Mouse (Mus musculus) MEL (cell line): ENCODE data around the gene Siah1b. TPM values are rescaled to one million over a fixed set of nuclear protein-coding genes. Genes with fewer than 3 reads are reported as not detected.

Experiments used
- DNase-seq: peaks from one replicate; pipeline ENCODE4 v3.0.0; 2011; ENCODE audit warnings: low read depth, low spot score
- H3K27ac ChIP-seq: 2 replicates; pipeline ENCODE4 v1.5.1; 2012; ENCODE audit warnings: low read depth, mild to moderate bottlenecking, control low read depth, low read length, moderate library complexity; ENCODE audit not compliant: control insufficient read depth
- H3K27me3 ChIP-seq, 2 experiments: fragments of 150-350 bp in 1 of 2; sonication (generic) in 1 of 2; 2 replicates each; pipeline ENCODE4 v1.6.1; 2012; ENCODE audit warnings: low read length in 2 of 2, mild to moderate bottlenecking in 2 of 2, improper control_type of control experiment in 1 of 2, moderate library complexity in 1 of 2; ENCODE audit not compliant: insufficient read depth in 2 of 2, control insufficient read depth in 1 of 2
- H3K36me3 ChIP-seq, 2 experiments: 2 replicates each; pipeline ENCODE4 v1.6.1; 2012 to 2014; ENCODE audit warnings: low read length in 2 of 2, improper control_type of control experiment in 1 of 2, inconsistent platforms in 1 of 2, mild to moderate bottlenecking in 1 of 2; ENCODE audit not compliant: insufficient read depth in 2 of 2, control insufficient read depth in 1 of 2
- H3K4me1 ChIP-seq, 2 experiments: fragments of 150-350 bp in 1 of 2; sonication (generic) in 1 of 2; 2 replicates each; pipeline ENCODE4 v1.6.1; 2012; ENCODE audit warnings: low read length in 2 of 2, improper control_type of control experiment in 1 of 2, mild to moderate bottlenecking in 1 of 2; ENCODE audit not compliant: insufficient read depth in 2 of 2, control insufficient read depth in 1 of 2
- H3K4me3 ChIP-seq, 2 experiments: fragments of 150-350 bp in 1 of 2; sonication (generic) in 1 of 2; 2 replicates each; pipeline ENCODE4 v1.5.1; 2012; ENCODE audit warnings: low read depth in 2 of 2, low read length in 2 of 2, mild to moderate bottlenecking in 2 of 2, moderate library complexity in 2 of 2, control low read depth in 1 of 2, improper control_type of control experiment in 1 of 2; ENCODE audit not compliant: control insufficient read depth in 1 of 2, insufficient read depth in 1 of 2
- H3K79me2 ChIP-seq: 2 replicates; pipeline ENCODE4 v1.6.1; 2012; ENCODE audit warnings: mild to moderate bottlenecking, low read length, moderate library complexity; ENCODE audit not compliant: control insufficient read depth, poor library complexity, insufficient read depth
- H3K9ac ChIP-seq: 2 replicates; pipeline ENCODE4 v1.6.1; 2012; ENCODE audit warnings: low read depth, mild to moderate bottlenecking, control low read depth, low read length, moderate library complexity; ENCODE audit not compliant: control insufficient read depth, poor library complexity, severe bottlenecking
- H3K9me3 ChIP-seq: fragments of 150-350 bp; sonication (generic); replicated peaks from 2 replicates; pipeline ENCODE4 v1.6.1; 2012; ENCODE audit warnings: mild to moderate bottlenecking, low read length, improper control_type of control experiment, moderate library complexity; ENCODE audit not compliant: insufficient read depth
- EP300 ChIP-seq, 2 experiments: IDR thresholded peaks; 2 replicates each; pipeline ENCODE4 v1.6.1; 2011; ENCODE audit warnings: improper control_type of control experiment in 2 of 2, low read length in 2 of 2, low read depth in 1 of 2, mild to moderate bottlenecking in 1 of 2
- ETS1 ChIP-seq: IDR thresholded peaks from 2 replicates; pipeline ENCODE4 v1.6.1; 2012; ENCODE audit warnings: low read depth, mild to moderate bottlenecking, inconsistent platforms, low read length, improper control_type of control experiment, moderate library complexity
- HCFC1 ChIP-seq: IDR thresholded peaks from 2 replicates; pipeline ENCODE4 v1.6.1; 2012; ENCODE audit warnings: low read depth, mild to moderate bottlenecking, inconsistent platforms, low read length, improper control_type of control experiment, moderate library complexity
- JUND ChIP-seq: IDR thresholded peaks from 2 replicates; pipeline ENCODE4 v1.6.1; 2011; ENCODE audit warnings: low read depth, mild to moderate bottlenecking, improper control_type of control experiment, low read length
- KAT2A ChIP-seq: conservative IDR thresholded peaks from 2 replicates; pipeline ENCODE4 v1.6.1; 2012; ENCODE audit warnings: low read depth, low read length, improper control_type of control experiment, inconsistent platforms
- MAFK ChIP-seq: IDR thresholded peaks from 2 replicates; pipeline ENCODE4 v1.6.1; 2011; ENCODE audit warnings: low read depth, mild to moderate bottlenecking, low read length, improper control_type of control experiment, borderline replicate concordance
- MEF2A ChIP-seq: IDR thresholded peaks from 2 replicates; pipeline ENCODE4 v1.6.1; 2014; ENCODE audit warnings: low read depth, mild to moderate bottlenecking, inconsistent platforms, low read length, improper control_type of control experiment; ENCODE audit not compliant: poor library complexity, insufficient replicate concordance, severe bottlenecking; ENCODE audit errors: extremely low read depth
- MXI1 ChIP-seq: IDR thresholded peaks from 2 replicates; pipeline ENCODE4 v1.6.1; 2011; ENCODE audit warnings: mild to moderate bottlenecking, low read depth, low read length, improper control_type of control experiment
- MYB ChIP-seq: IDR thresholded peaks from 2 replicates; pipeline ENCODE4 v1.6.1; 2011; ENCODE audit warnings: mild to moderate bottlenecking, low read depth, low read length, improper control_type of control experiment
- MYC ChIP-seq: IDR thresholded peaks from 2 replicates; pipeline ENCODE4 v1.6.1; 2011; ENCODE audit warnings: low read depth, mild to moderate bottlenecking, low read length, improper control_type of control experiment, moderate library complexity
- POLR2A ChIP-seq, 2 experiments: IDR thresholded peaks; 2 replicates each; pipeline ENCODE4 v1.6.1; 2011 to 2012; ENCODE audit warnings: low read length in 2 of 2, mild to moderate bottlenecking in 2 of 2, control low read depth in 1 of 2, improper control_type of control experiment in 1 of 2, low read depth in 1 of 2, moderate library complexity in 1 of 2; ENCODE audit not compliant: control insufficient read depth in 1 of 2, insufficient read depth in 1 of 2, poor library complexity in 1 of 2
- RCOR1 ChIP-seq: IDR thresholded peaks from 2 replicates; pipeline ENCODE4 v1.6.1; 2012; ENCODE audit warnings: low read depth, mild to moderate bottlenecking, inconsistent platforms, low read length, improper control_type of control experiment
- TAL1 ChIP-seq: IDR thresholded peaks from 2 replicates; pipeline ENCODE4 v1.6.1; 2012; ENCODE audit warnings: mild to moderate bottlenecking, inconsistent platforms, low read length, moderate library complexity, mixed read lengths
- TBP ChIP-seq: IDR thresholded peaks from 2 replicates; pipeline ENCODE4 v1.8.0; 2011; ENCODE audit warnings: low read depth, low read length, improper control_type of control experiment
- UBTF ChIP-seq: IDR thresholded peaks from 2 replicates; pipeline ENCODE4 v1.6.1; 2012; ENCODE audit warnings: low read depth, mild to moderate bottlenecking, inconsistent platforms, low read length, improper control_type of control experiment, moderate library complexity, borderline replicate concordance; ENCODE audit not compliant: insufficient read depth
- USF1 ChIP-seq: IDR thresholded peaks from 2 replicates; pipeline ENCODE4 v1.6.1; 2014; ENCODE audit warnings: low read depth, mild to moderate bottlenecking, inconsistent platforms, low read length, improper control_type of control experiment, moderate library complexity
- ZC3H11A ChIP-seq: IDR thresholded peaks from 2 replicates; pipeline ENCODE4 v1.6.1; 2012; ENCODE audit warnings: low read depth, mild to moderate bottlenecking, inconsistent platforms, low read length, improper control_type of control experiment
- polyA plus RNA-seq, 2 experiments: library from polyadenylated mRNA; stranded (reverse) in 1 of 2; unstranded in 1 of 2; fragments of >175 nt in 1 of 2; fragments of >200 nt in 1 of 2; gene quantifications; 2 replicates each; pipeline versions ENCODE4 v1.2.1 to v1.2.4; 2012; ENCODE audit warnings: low replicate concordance in 2 of 2, low read depth in 1 of 2; ENCODE audit not compliant: insufficient read length in 2 of 2, insufficient read depth in 1 of 2, missing spikeins in 1 of 2
- total RNA-seq: library from RNA; depleted of rRNA; stranded (reverse); fragments of 300-350 nt; gene quantifications from 2 replicates; pipeline ENCODE4 v1.2.3, GENCODE M21; 2012

Gene Siah1b
- total and polyA plus RNA-seq, 3 experiments: 54.2 to 65.1 TPM; not detected in 1

GRCm38 (mm10) chrX:164038882-164039281 lies 37.4 kb downstream of the Siah1b start:
- no peaks in the 10 kb centered on the region for H3K9me3 ChIP-seq
- no peak overlapping the region for H3K27ac ChIP-seq
- no peaks in the 10 kb centered on the region for H3K79me2 ChIP-seq
- no peak overlapping the region for H3K4me3 ChIP-seq
- peaks cover 0 to 3% of the 10 kb centered on the region in 2 experiments; a peak in 1 of 4 replicates for H3K4me1 ChIP-seq
- no peak overlapping the region for H3K9ac ChIP-seq
- TF ChIP-seq RCOR1 (no peak), MEF2A (no peak), TBP (no peak), MXI1 (no peak), POLR2A (IDR thresholded peaks at IDR 0.05; ENCODE audit: control insufficient read depth in 1 of 2, insufficient read depth in 1 of 2, low read depth in 1 of 2, low read length in 2 of 2, poor library complexity in 1 of 2) (no peak), MYB (no peak), MYC (no peak)
- H3K27me3 ChIP-seq: no peaks in the 10 kb centered on the region
- peaks cover 0 to 3% of the 10 kb centered on the region in 2 experiments; a peak in 1 of 4 replicates for H3K36me3 ChIP-seq
- DNase-seq: no peak

GRCm38 (mm10) chrX:164035931-164036330 lies 40.4 kb downstream of the Siah1b start:
- H3K4me3 ChIP-seq: no peak overlapping the region
- TF ChIP-seq EP300 (IDR thresholded peaks at IDR 0.05; ENCODE audit: low read depth in 1 of 2, low read length in 2 of 2) (no peak), MAFK (no peak), ETS1 (no peak), USF1 (no peak)

GRCm38 (mm10) chrX:164035401-164035800 lies 40.9 kb downstream of the Siah1b start:
- no peak for DNase-seq
- no peak overlapping the region for H3K4me3 ChIP-seq
- peaks cover 0 to 3% of the 10 kb centered on the region in 2 experiments; a peak in 1 of 4 replicates for H3K4me1 ChIP-seq

More at GRCm38 (mm10) chrX:164035931-164036330, 40.4 kb downstream of the Siah1b start:
- no peak for DNase-seq
- Histone ChIP-seq H3K36me3 (peaks cover 0 to 2% of the 10 kb centered on the region in 2 experiments; a peak in 1 of 4 replicates), H3K9ac (no peak overlapping the region), H3K27me3 (no peaks in the 10 kb centered on the region), H3K27ac (no peak overlapping the region), H3K4me1 (peaks cover 0 to 3% of the 10 kb centered on the region in 2 experiments; a peak in 1 of 4 replicates), H3K9me3 (no peaks in the 10 kb centered on the region), H3K79me2 (no peaks in the 10 kb centered on the region)

More at GRCm38 (mm10) chrX:164035401-164035800, 40.9 kb downstream of the Siah1b start:
- Histone ChIP-seq H3K36me3 (peaks cover 0 to 2% of the 10 kb centered on the region in 2 experiments; a peak in 1 of 4 replicates), H3K27ac (no peak overlapping the region), H3K9me3 (no peaks in the 10 kb centered on the region), H3K9ac (no peak overlapping the region), H3K79me2 (no peaks in the 10 kb centered on the region), H3K27me3 (no peaks in the 10 kb centered on the region)
- TF ChIP-seq JUND (no peak), MXI1 (no peak), TAL1 (no peak), HCFC1 (no peak), KAT2A (no peak), MAFK (no peak), UBTF (no peak), ZC3H11A (no peak)
